Mouse (Mus musculus) hindbrain, embryonic 10.5 days (tissue): ENCODE data around the gene Ccdc125. TPM values are rescaled to one million over a fixed set of nuclear protein-coding genes. Genes with fewer than 3 reads are reported as not detected.

ENCODE experiments used
- DNase-seq: peaks from one replicate; pipeline ENCODE4 v3.0.0-alpha.2; 2017; ENCODE audit warnings: low spot score
- H3K27ac ChIP-seq: fragments of 300-500 bp; sonication (generic); 2 replicates; pipeline ENCODE4 v1.5.1; 2016; ENCODE audit warnings: mild to moderate bottlenecking, moderate library complexity
- H3K27me3 ChIP-seq: fragments of 300-500 bp; sonication (generic); 2 replicates; pipeline ENCODE4 v1.6.1; 2016; ENCODE audit warnings: mild to moderate bottlenecking; ENCODE audit not compliant: poor library complexity, insufficient read depth, severe bottlenecking
- H3K36me3 ChIP-seq: fragments of 300-500 bp; sonication (generic); 2 replicates; pipeline ENCODE4 v1.6.1; 2016; ENCODE audit warnings: mild to moderate bottlenecking, moderate library complexity
- H3K4me1 ChIP-seq: fragments of 300-500 bp; sonication (generic); replicated peaks from 2 replicates; pipeline ENCODE4 v1.6.1; 2016; ENCODE audit warnings: mild to moderate bottlenecking
- H3K4me3 ChIP-seq: fragments of 300-500 bp; sonication (generic); 2 replicates; pipeline ENCODE4 v1.5.1; 2016; ENCODE audit warnings: mild to moderate bottlenecking, moderate library complexity
- H3K9me3 ChIP-seq: fragments of 300-500 bp; sonication (generic); 2 replicates; pipeline ENCODE4 v1.6.1; 2016; ENCODE audit warnings: mild to moderate bottlenecking, moderate library complexity
- WGBS: fragments of 180-500 bp; shearing (Covaris S2); methylation state at CpG from one replicate; pipeline ENCODE4 v1.1.7; 2016; 5-methylcytosine and 5-hydroxymethylcytosine counted together
- polyA plus RNA-seq: library from polyadenylated mRNA; unstranded; fragments of >200 nt; fragmentation: Nextera tagmentation; extraction: Ambion mirVana; gene quantifications from 2 replicates; pipeline ENCODE4 v1.2.1, GENCODE M21; 2016

Ccdc125 gene
- polyA plus RNA-seq, result 2.2 and 3.0 TPM in 2 replicates

- Histone ChIP-seq H3K4me1 (no peaks in the 10 kb centered on the region; the same call in 1 of the 2 replicates), H3K9me3 (no peaks in the 10 kb centered on the region; the same call in 1 of the 2 replicates), H3K27ac (peak within 1 kb of the TSS; percentile 88), H3K4me3 (peak within 1 kb of the TSS; percentile 74), H3K36me3 (peaks cover 26% of the 10 kb centered on the region), H3K27me3 (0 out of 2 replicates have a peak, but pooled peaks cover 3% of the 10 kb centered on the region)
- under 1% methylated on average over 44 of the region's 44 CpGs for WGBS
- peak; percentile 66 for DNase-seq
Observed at GRCm38 (mm10) chr13:100669291-100670022, at the start of gene Ccdc125. Gene Ccdc125 (plus strand): TSS chr13:100669717.

- peaks cover 91% of the 10 kb centered on the region for H3K36me3 ChIP-seq
- no peaks in the 10 kb centered on the region for H3K4me1 ChIP-seq
- no peak overlapping the region for H3K27ac ChIP-seq
- DNase-seq, result no peak
- 90% methylated on average over 4 of the region's 4 CpGs for WGBS
- no peaks in the 10 kb centered on the region for H3K9me3 ChIP-seq
- peaks cover 10% of the 10 kb centered on the region for H3K27me3 ChIP-seq
- H3K4me3 ChIP-seq, result no peak overlapping the region
Observed at GRCm38 (mm10) chr13:100622241-100622640, 47.3 kb upstream of the Ccdc125 start.

- H3K27ac ChIP-seq, result no peak overlapping the region
- H3K4me3 ChIP-seq, result no peak overlapping the region
- no peak for DNase-seq
- WGBS, result 98% methylated on average over 3 of the region's 3 CpGs
- no peaks in the 10 kb centered on the region for H3K27me3 ChIP-seq
- no peaks in the 10 kb centered on the region for H3K4me1 ChIP-seq
- peaks cover 94% of the 10 kb centered on the region for H3K36me3 ChIP-seq
- H3K9me3 ChIP-seq, result no peaks in the 10 kb centered on the region
Observed at GRCm38 (mm10) chr13:100634106-100634691, 35.3 kb upstream of the Ccdc125 start.

- Histone ChIP-seq H3K4me3 (no peak overlapping the region), H3K9me3 (no peaks in the 10 kb centered on the region), H3K36me3 (peaks cover 95% of the 10 kb centered on the region), H3K4me1 (no peaks in the 10 kb centered on the region), H3K27me3 (no peaks in the 10 kb centered on the region), H3K27ac (no peak overlapping the region)
- 93% methylated on average over 4 of the region's 4 CpGs for WGBS
- no peak for DNase-seq
Observed at GRCm38 (mm10) chr13:100642471-100643209, 26.9 kb upstream of the Ccdc125 start.

- Histone ChIP-seq H3K9me3 (no peaks in the 10 kb centered on the region), H3K4me1 (peaks cover 9% of the 10 kb centered on the region), H3K36me3 (peaks cover 49% of the 10 kb centered on the region), H3K4me3 (no peak overlapping the region), H3K27ac (no peak overlapping the region), H3K27me3 (no peaks in the 10 kb centered on the region)
- no peak for DNase-seq
- WGBS, result 94% methylated on average over 8 of the region's 8 CpGs
Observed at GRCm38 (mm10) chr13:100648223-100648622, 21.3 kb upstream of the Ccdc125 start.

- Histone ChIP-seq H3K27ac (peak within 1 kb of the TSS; percentile 100), H3K4me3 (peak within 1 kb of the TSS; percentile 94), H3K36me3 (peaks cover 40% of the 10 kb centered on the region), H3K9me3 (no peaks in the 10 kb centered on the region), H3K4me1 (peaks cover 9% of the 10 kb centered on the region), H3K27me3 (no peaks in the 10 kb centered on the region)
- DNase-seq, result peak; percentile 93
- under 1% methylated on average over 73 of the region's 73 CpGs for WGBS
Observed at GRCm38 (mm10) chr13:100650550-100651438, 18.7 kb upstream of the Ccdc125 start, which contains the start of the genes Ak6 and Rad17. Gene Ak6 (plus strand): TSS chr13:100650979. Gene Rad17 (minus strand): TSS chr13:100651051.

- Histone ChIP-seq H3K9me3 (no peaks in the 10 kb centered on the region), H3K4me1 (peaks cover 9% of the 10 kb centered on the region), H3K27ac (peak within 1 kb of the TSS; percentile 100), H3K36me3 (peaks cover 40% of the 10 kb centered on the region), H3K4me3 (peak within 1 kb of the TSS; percentile 94), H3K27me3 (no peaks in the 10 kb centered on the region)
- under 1% methylated on average over 63 of the region's 63 CpGs for WGBS
- no peak for DNase-seq
Observed at GRCm38 (mm10) chr13:100651439-100652186, 17.9 kb upstream of the Ccdc125 start, which contains the start of gene Taf9. Gene Taf9 (plus strand): TSS chr13:100651579.

- 94% methylated on average over 5 of the region's 5 CpGs for WGBS
- Histone ChIP-seq H3K9me3 (no peaks in the 10 kb centered on the region), H3K4me1 (no peaks in the 10 kb centered on the region), H3K4me3 (no peak overlapping the region), H3K36me3 (peaks cover 48% of the 10 kb centered on the region), H3K27ac (no peak overlapping the region), H3K27me3 (no peaks in the 10 kb centered on the region)
- DNase-seq, result no peak
Observed at GRCm38 (mm10) chr13:100658091-100658490, 11.4 kb upstream of the Ccdc125 start.

GRCm38 (mm10) chr13:100659864-100660456 is 9.6 kb upstream of the Ccdc125 start:
- H3K27me3 ChIP-seq, result no peaks in the 10 kb centered on the region
- H3K27ac ChIP-seq, result no peak overlapping the region
- no peak overlapping the region for H3K4me3 ChIP-seq
- H3K9me3 ChIP-seq, result no peaks in the 10 kb centered on the region
- DNase-seq, result peak; percentile 52
- H3K4me1 ChIP-seq, result no peaks in the 10 kb centered on the region
- H3K36me3 ChIP-seq, result peaks cover 53% of the 10 kb centered on the region
- WGBS, result 50% methylated on average over 4 of the region's 4 CpGs

GRCm38 (mm10) chr13:100670181-100670741 is 744 bp downstream of the Ccdc125 start:
- peaks cover 20% of the 10 kb centered on the region for H3K36me3 ChIP-seq
- no peak overlapping the region for H3K27ac ChIP-seq
- 0 out of 2 replicates have a peak, but pooled peaks cover 3% of the 10 kb centered on the region for H3K27me3 ChIP-seq
- H3K4me3 ChIP-seq, result peak overlapping the region; percentile 74
- 67% methylated on average over 9 of the region's 9 CpGs for WGBS
- no peak for DNase-seq
- H3K9me3 ChIP-seq, result no peaks in the 10 kb centered on the region; the same call in 1 of the 2 replicates
- no peaks in the 10 kb centered on the region; the same call in 1 of the 2 replicates for H3K4me1 ChIP-seq
